In the genomic region with DNA sequence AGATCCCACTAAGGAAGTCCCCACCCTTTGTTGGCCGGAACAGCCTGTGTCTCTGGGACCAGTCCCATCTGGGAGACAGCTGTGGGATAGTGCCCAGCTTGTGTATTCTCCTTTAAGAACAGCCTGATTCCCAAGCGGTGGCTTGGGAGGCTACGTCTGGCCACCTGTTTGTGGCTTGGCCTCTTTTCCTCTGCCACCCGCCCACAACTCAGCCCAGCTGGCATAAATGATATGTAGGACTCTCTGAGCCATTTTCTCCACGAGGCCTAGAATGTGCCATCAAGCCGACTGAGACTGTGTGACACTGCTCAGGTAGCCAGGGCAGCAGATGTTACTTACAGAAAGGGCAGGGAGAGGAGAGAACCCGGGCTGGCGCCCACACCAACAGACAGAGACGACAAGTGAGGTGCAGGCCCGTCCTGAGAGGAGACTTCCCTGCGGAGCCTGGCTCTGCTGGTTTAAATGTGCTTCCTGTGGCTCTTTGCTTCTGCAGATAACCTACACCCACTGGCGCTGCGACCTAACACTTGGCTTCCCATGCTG, we compare ENCODE assay signal across 15 mouse cellular contexts. TPM values are rescaled to one million over a fixed set of nuclear protein-coding genes. Genes with fewer than 3 reads are reported as not detected.
DNase-seq lines count a peak whose midpoint lies in the region; ATAC-seq and TF ChIP-seq lines count a peak whose summit lies in the region.
"Had no signal": no experiment of that assay in that cellular context is flagged by ENCODE, and none has a peak within 500 bp of the region (broad histone marks: within the 10 kb centered on the region; RNA-seq: fewer than 3 reads in every experiment).

No protein-coding gene starts in this region.

- intact Hi-C loops in gastrocnemius, postnatal 14 days (cut with DNase I; ENCODE audit: low total_unique reads) = no loop called here

- TF ChIP-seq POLR2A in cerebellum, adult 2 months (IDR thresholded peaks at IDR 0.05; ENCODE audit: borderline replicate concordance, insufficient read depth, low read length) = no peak

- TF ChIP-seq CTCF in cerebellum, adult 2 months (IDR thresholded peaks at IDR 0.05; ENCODE audit: borderline replicate concordance, insufficient read depth, low read depth, low read length) = no peak

- no peaks in the 10 kb centered on the region for H3K27me3 ChIP-seq in cerebellum, adult 2 months (ENCODE audit: control insufficient read depth, insufficient read depth, low read length)
- no peaks in the 10 kb centered on the region for H3K27me3 ChIP-seq in forebrain, embryonic 12.5 days
- H3K27me3 ChIP-seq: forebrain, embryonic 15.5 days; liver, embryonic 15.5 days had no signal

- no peak overlapping the region for H3K4me2 ChIP-seq in forebrain, embryonic 12.5 days
- H3K4me2 ChIP-seq: forebrain, embryonic 15.5 days; liver, embryonic 15.5 days had no signal

- peak; percentile 69 for DNase-seq in right cerebral cortex, adult 18-20 months
- DNase-seq in right cerebral cortex, postnatal 10 days (ENCODE audit: low spot score in 2 of 2) = no peak
- DNase-seq in cerebellum, adult 2 months = peak; percentile 66 to 80
- DNase-seq in gastrocnemius, postnatal 14 days = peak; percentile 65
- DNase-seq in telencephalon, adult 2 months (ENCODE audit: low read depth, low spot score) = peak; percentile 53
- no peak for DNase-seq in heart, adult 18-20 months
- DNase-seq in kidney, postnatal 25 days = no peak
- DNase-seq: adrenal gland, adult 8-10 months; kidney, adult 2 months had no signal

- peaks cover 41% of the 10 kb centered on the region for H3K36me3 ChIP-seq in forebrain, embryonic 12.5 days (replicated peaks)
- H3K36me3 ChIP-seq: liver, embryonic 15.5 days had no signal

- H3K9me3 ChIP-seq in forebrain, embryonic 12.5 days = no peaks in the 10 kb centered on the region
- H3K9me3 ChIP-seq: forebrain, embryonic 15.5 days; liver, embryonic 15.5 days had no signal

- WGBS in cerebellum, adult 2 months = 8% methylated on average over 13 of the region's 13 CpGs
- WGBS in forebrain, embryonic 12.5 days = 63% methylated on average over 13 of the region's 13 CpGs

- H3K4me1 ChIP-seq in cerebellum, adult 2 months (ENCODE audit: control insufficient read depth, insufficient read depth, low read length) = peaks cover 20% of the 10 kb centered on the region
- no peaks in the 10 kb centered on the region for H3K4me1 ChIP-seq in forebrain, embryonic 12.5 days
- H3K4me1 ChIP-seq: forebrain, embryonic 15.5 days; liver, embryonic 15.5 days had no signal

- H3K9ac ChIP-seq in forebrain, embryonic 12.5 days = no peak overlapping the region
- H3K9ac ChIP-seq: forebrain, embryonic 15.5 days; liver, embryonic 15.5 days had no signal

- no peak overlapping the region for H3K4me3 ChIP-seq in cerebellum, adult 2 months (replicated peaks; ENCODE audit: insufficient read depth, low read depth, low read length)
- H3K4me3 ChIP-seq in forebrain, embryonic 12.5 days (replicated peaks) = no peak overlapping the region
- H3K4me3 ChIP-seq: forebrain, embryonic 15.5 days; left cerebral cortex, adult 2 months; liver, embryonic 15.5 days had no signal

- H3K27ac ChIP-seq in cerebellum, adult 2 months (ENCODE audit: insufficient read depth, low read length) = peak overlapping the region; percentile 67
- no peak overlapping the region for H3K27ac ChIP-seq in forebrain, embryonic 12.5 days
- H3K27ac ChIP-seq: forebrain, embryonic 15.5 days; left cerebral cortex, adult 2 months; liver, embryonic 15.5 days had no signal

- ATAC-seq in forebrain, embryonic 12.5 days (ENCODE audit: low FRiP score) = no peak
- ATAC-seq: forebrain, embryonic 15.5 days; midbrain, embryonic 16.5 days had no signal

RNA-seq across cellular contexts. Expression of gene Acsl6, which starts 32.6 kb away (rescaled TPM):
- 189 and 194 TPM in 2 replicates for polyA plus RNA-seq in cerebellum, adult 2 months (2012; rRNA removed)
- total RNA-seq in gastrocnemius, postnatal 14 days (2021) = 10 to 100 TPM; 17.5 to 22.5 TPM
- total RNA-seq in heart, adult 18-20 months (2021) = 10 to 100 TPM; 11.1 to 14.8 TPM
- polyA plus RNA-seq in forebrain, embryonic 12.5 days (2016; fragmentation: Nextera tagmentation; extraction: Ambion mirVana) = 24.6 and 26.4 TPM in 2 replicates

RNA-seq across cellular contexts. Expression of gene Meikin, which starts 34.2 kb away (rescaled TPM):
- polyA plus RNA-seq in cerebellum, adult 2 months (2012; rRNA removed) = not detected in 2 replicates
- total RNA-seq in gastrocnemius, postnatal 14 days (2021) = not detected
- total RNA-seq in heart, adult 18-20 months (2021) = not detected
- polyA plus RNA-seq in forebrain, embryonic 12.5 days (2016; fragmentation: Nextera tagmentation; extraction: Ambion mirVana) = not detected in 2 replicates
- total RNA-seq: adrenal gland, adult 8-10 months; left cerebral cortex, adult 2 months had no signal
- polyA plus RNA-seq: forebrain, embryonic 15.5 days; heart, postnatal 0 days; kidney, adult 2 months; liver, embryonic 15.5 days; midbrain, embryonic 16.5 days had no signal

Comparison
In these comparisons a context has a peak if more than half of its experiments do, and no peak if none do; other contexts are left out.
1. DNase-seq: peak in right cerebral cortex, adult 18-20 months (single experiment), cerebellum, adult 2 months (2 of 2), gastrocnemius, postnatal 14 days (single experiment) and telencephalon, adult 2 months (single experiment); none in right cerebral cortex, postnatal 10 days (0 of 2), heart, adult 18-20 months (0 of 2) and kidney, postnatal 25 days (0 of 2).